Mouse (Mus musculus): Measurements from ENCODE around the gene Vmn2r33.
"Not testable (repeated sequence)": the region's sequence is repeated elsewhere in the genome, so short reads cannot be mapped to it uniquely, and the experiment has no call there.

Vmn2r33 gene

DNA sequence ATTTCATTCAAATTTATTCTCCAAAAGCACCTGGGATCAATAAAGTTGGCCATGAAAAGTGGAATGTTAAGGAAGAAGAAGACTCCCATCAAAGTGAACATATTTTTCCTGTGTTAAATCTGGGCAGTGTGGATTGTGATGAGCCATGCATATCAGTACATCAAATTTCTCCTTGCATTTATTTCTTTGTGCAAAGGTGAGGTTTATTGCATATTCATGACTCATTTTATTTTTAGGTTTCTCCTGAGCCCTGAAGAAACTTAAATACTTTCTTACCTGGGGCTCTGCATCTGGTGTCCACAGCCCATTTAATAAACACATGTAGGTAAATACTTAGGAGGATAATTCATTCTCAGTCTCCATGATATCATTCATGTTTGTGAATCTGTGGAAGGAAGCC, at the start of gene Vmn2r33:
Gene Vmn2r33, minus strand, starts transcription at position 101 of the 400 bp plus-strand sequence.
- H3K9me3 ChIP-seq (ENCODE audit: low read length); H3K27me3 ChIP-seq (ENCODE audit: insufficient read depth, low read length); H3K36me3 ChIP-seq (ENCODE audit: insufficient read depth, low read length); H3K4me1 ChIP-seq (replicated peaks; ENCODE audit: low read depth, low read length); H3K4me3 ChIP-seq (replicated peaks; ENCODE audit: low read length): not testable (repeated sequence)

Measured in E14TG2a.4 (cell line).